Mouse (Mus musculus): ENCODE results near the gene Atxn7l2. TPM values are rescaled to one million over a fixed set of nuclear protein-coding genes. Genes with fewer than 3 reads are reported as not detected.

The Atxn7l2 gene
- polyA plus RNA-seq, 1 experiment, result 38.0 TPM

DNA sequence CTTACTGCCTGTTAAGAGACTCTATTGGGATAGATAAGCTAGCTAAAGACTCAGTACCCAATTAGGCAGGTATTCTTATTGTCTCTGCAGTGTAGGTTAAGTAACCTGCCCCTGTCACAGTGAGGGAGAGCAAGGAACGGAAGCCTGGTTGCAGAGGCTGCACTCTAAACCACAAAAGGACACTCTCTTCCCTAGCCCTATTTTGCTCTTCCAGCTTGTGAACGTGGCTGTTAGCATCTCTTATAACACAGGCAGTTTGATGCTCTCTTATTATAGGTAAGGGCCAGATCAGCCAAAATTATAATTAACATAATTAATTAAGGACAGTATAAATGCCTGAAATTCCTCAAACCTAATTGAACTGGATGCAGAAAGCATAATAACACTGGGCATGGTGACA, 30.2 kb downstream of the Atxn7l2 start:
- TF ChIP-seq CTCF (IDR thresholded peaks at IDR 0.05; ENCODE audit: borderline replicate concordance, control insufficient read depth, extremely low read depth, insufficient read depth, low read length, poor library complexity), result no peak
- no peak for TF ChIP-seq POLR2A (IDR thresholded peaks at IDR 0.05; ENCODE audit: control insufficient read depth, extremely low read depth, insufficient read depth, low read length, poor library complexity)
- Histone ChIP-seq H3K27me3 (ENCODE audit: control insufficient read depth, insufficient read depth, low read length) (no peaks in the 10 kb centered on the region), H3K4me3 (ENCODE audit: control insufficient read depth, insufficient read depth, low read length) (no peak overlapping the region), H3K4me1 (replicated peaks; ENCODE audit: control insufficient read depth, insufficient read depth, low read length) (no peaks in the 10 kb centered on the region), H3K36me3 (ENCODE audit: control insufficient read depth, insufficient read depth, low read length) (no peaks in the 10 kb centered on the region), H3K27ac (ENCODE audit: control insufficient read depth, insufficient read depth, low read length) (no peak overlapping the region)
- no peak for DNase-seq
- WGBS, result 36% methylated on average over 2 of the region's 2 CpGs

DNA sequence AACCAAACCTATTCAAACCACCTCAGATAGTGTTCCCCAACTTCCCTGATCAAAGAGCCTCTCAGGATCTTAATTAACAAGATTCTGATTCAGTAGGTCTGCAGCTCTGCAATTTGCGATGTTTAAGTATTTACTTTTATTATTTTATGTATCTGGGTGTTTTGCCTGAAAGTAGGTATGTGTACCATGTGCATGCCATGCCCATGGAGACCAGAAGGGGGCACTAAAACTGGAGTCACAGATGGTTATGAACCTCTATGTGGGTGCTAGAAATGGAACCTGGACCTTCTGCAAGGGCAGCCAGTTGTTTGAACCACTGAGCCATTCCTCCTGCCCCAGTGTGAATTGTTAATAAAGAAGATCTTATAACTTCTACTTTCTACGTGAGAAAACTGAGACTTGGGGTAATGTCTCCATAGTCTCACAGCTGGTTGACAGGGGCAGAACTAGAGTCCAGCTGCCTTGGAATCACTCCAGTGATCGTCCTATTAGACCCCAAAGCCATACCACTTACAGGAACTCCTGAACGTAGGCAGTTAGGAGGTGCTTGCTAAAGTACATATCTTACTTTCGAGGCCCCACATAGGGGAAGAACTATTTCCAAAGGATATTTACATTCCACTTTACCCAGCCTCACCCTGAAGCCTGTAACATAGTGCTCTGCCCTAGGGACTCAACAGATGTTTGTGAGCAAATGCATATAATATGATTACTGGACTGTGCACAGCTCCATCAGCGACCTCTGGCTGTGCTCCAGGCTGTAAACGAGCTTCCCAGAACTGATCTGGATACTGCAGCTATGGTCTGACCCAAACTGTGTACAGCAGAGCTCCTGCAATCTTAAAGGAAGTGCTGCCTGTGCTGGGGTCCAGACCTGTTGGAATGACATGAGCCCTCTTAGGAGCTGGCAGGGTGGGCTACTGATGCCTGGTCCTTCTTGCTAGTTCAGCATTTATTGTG, 31.7 kb downstream of the Atxn7l2 start:
- 93% methylated on average over 7 of the region's 7 CpGs for WGBS
- H3K27me3 ChIP-seq (ENCODE audit: control insufficient read depth, insufficient read depth, low read length), result no peaks in the 10 kb centered on the region
- no peaks in the 10 kb centered on the region for H3K36me3 ChIP-seq (ENCODE audit: control insufficient read depth, insufficient read depth, low read length)
- no peak overlapping the region for H3K27ac ChIP-seq (ENCODE audit: control insufficient read depth, insufficient read depth, low read length)
- no peak for DNase-seq
- TF ChIP-seq CTCF (IDR thresholded peaks at IDR 0.05; ENCODE audit: borderline replicate concordance, control insufficient read depth, extremely low read depth, insufficient read depth, low read length, poor library complexity) (no peak), POLR2A (IDR thresholded peaks at IDR 0.05; ENCODE audit: control insufficient read depth, extremely low read depth, insufficient read depth, low read length, poor library complexity) (no peak)
- no peaks in the 10 kb centered on the region for H3K4me1 ChIP-seq (replicated peaks; ENCODE audit: control insufficient read depth, insufficient read depth, low read length)
- H3K4me3 ChIP-seq (ENCODE audit: control insufficient read depth, insufficient read depth, low read length), result no peak overlapping the region

DNA sequence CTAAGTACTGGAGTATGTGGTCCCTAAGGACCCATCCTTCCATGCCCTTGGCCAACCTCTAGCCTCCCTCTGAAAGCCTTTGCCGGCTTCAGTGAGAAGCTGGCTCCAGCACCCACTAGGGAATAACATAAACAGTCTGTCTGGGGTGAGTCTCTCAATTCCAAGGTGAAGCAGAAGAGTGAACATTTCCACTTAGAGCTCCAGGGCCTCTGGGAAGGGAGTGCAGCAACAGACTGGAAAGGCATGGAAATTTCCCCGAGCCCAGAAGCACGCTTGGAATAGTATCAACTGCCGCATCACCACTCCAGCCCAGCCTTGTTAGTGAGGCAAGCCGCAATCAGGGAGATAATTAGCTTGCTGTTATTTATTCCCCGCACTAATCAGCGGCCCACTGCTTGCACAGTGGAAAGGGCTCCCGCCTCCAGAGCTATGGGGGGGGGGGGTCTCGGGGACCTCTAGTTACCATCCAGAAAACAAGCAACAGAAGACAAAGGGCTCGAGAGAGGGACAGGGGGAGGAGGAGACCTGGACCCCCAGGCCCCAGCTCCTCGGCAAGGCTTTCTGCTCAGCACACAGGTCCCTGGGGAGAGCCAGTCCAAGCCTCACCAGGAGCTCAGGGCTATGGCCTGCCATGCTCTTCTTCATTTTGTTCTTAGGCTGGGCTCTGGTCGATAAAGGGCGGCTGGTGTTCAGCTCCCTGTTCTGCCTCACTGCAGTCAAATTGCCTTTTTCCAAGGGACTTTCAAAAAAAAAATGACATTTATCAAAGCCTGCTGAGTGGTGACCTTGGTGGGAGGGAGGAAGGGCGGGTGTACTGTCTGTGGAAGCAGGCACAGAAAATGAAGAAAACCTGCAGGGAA, 35.8 kb downstream of the Atxn7l2 start:
- no peak for DNase-seq
- H3K27me3 ChIP-seq (ENCODE audit: control insufficient read depth, insufficient read depth, low read length), result no peaks in the 10 kb centered on the region
- WGBS, result 75% methylated on average over 14 of the region's 14 CpGs
- no peaks in the 10 kb centered on the region for H3K4me1 ChIP-seq (replicated peaks; ENCODE audit: control insufficient read depth, insufficient read depth, low read length)
- H3K4me3 ChIP-seq (ENCODE audit: control insufficient read depth, insufficient read depth, low read length), result no peak overlapping the region
- no peaks in the 10 kb centered on the region for H3K36me3 ChIP-seq (ENCODE audit: control insufficient read depth, insufficient read depth, low read length)
- no peak for TF ChIP-seq CTCF (IDR thresholded peaks at IDR 0.05; ENCODE audit: borderline replicate concordance, control insufficient read depth, extremely low read depth, insufficient read depth, low read length, poor library complexity)
- TF ChIP-seq POLR2A (IDR thresholded peaks at IDR 0.05; ENCODE audit: control insufficient read depth, extremely low read depth, insufficient read depth, low read length, poor library complexity), result no peak
- H3K27ac ChIP-seq (ENCODE audit: control insufficient read depth, insufficient read depth, low read length), result no peak overlapping the region

DNA sequence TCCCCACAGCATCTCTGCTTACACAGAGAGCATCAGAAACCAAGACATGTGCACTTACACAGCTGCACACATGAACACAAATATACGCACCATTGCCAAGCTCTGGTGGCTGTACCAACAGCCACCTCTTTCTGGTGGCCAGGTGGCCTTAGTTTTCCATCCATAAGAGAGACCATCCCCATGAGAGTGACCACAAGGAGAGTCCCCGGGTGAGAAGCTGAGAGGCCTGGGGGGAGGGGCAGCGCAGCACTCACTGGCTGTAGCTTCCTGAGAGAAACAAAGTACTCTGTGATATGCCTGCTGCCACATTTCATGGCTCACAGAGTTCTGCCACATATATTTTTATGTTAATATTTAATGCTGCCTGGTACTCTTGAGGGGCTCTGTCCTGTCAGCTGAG, 41.5 kb downstream of the Atxn7l2 start:
- no peak for TF ChIP-seq POLR2A (IDR thresholded peaks at IDR 0.05; ENCODE audit: control insufficient read depth, extremely low read depth, insufficient read depth, low read length, poor library complexity)
- no peak for TF ChIP-seq CTCF (IDR thresholded peaks at IDR 0.05; ENCODE audit: borderline replicate concordance, control insufficient read depth, extremely low read depth, insufficient read depth, low read length, poor library complexity)
- H3K4me1 ChIP-seq (replicated peaks; ENCODE audit: control insufficient read depth, insufficient read depth, low read length), result 0 out of 2 replicates have a peak, but pooled peaks cover 5% of the 10 kb centered on the region
- no peak overlapping the region for H3K27ac ChIP-seq (ENCODE audit: control insufficient read depth, insufficient read depth, low read length)
- DNase-seq, result no peak
- no peak overlapping the region for H3K4me3 ChIP-seq (ENCODE audit: control insufficient read depth, insufficient read depth, low read length)
- H3K27me3 ChIP-seq (ENCODE audit: control insufficient read depth, insufficient read depth, low read length), result no peaks in the 10 kb centered on the region
- 70% methylated on average over 3 of the region's 3 CpGs for WGBS
- H3K36me3 ChIP-seq (ENCODE audit: control insufficient read depth, insufficient read depth, low read length), result no peaks in the 10 kb centered on the region

DNA sequence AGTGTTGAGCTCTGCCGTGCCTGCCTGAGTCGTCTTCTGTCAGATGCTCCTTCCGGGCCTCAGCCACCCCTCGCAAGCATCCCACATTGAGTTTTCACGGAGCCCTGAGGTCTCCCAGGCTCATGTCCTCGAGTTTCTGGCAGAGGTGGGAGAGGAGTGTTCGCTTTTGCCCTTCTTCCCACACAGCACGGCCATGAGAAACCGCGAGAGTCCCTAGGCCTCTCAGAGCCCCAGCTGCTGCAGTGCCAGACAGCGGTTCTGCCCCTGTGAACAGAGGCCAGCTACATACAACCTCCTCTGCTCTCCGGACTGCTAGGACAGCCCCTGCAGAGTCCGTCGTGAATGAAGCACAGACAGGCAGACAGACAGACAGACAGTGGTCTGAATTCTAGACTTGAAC, 43.2 kb downstream of the Atxn7l2 start:
- 79% methylated on average over 14 of the region's 14 CpGs for WGBS
- H3K27me3 ChIP-seq (ENCODE audit: control insufficient read depth, insufficient read depth, low read length), result no peaks in the 10 kb centered on the region
- H3K27ac ChIP-seq (ENCODE audit: control insufficient read depth, insufficient read depth, low read length), result no peak overlapping the region

More for the DNA sequence above, 43.2 kb downstream of the Atxn7l2 start:
- TF ChIP-seq POLR2A (IDR thresholded peaks at IDR 0.05; ENCODE audit: control insufficient read depth, extremely low read depth, insufficient read depth, low read length, poor library complexity) (no peak), CTCF (IDR thresholded peaks at IDR 0.05; ENCODE audit: borderline replicate concordance, control insufficient read depth, extremely low read depth, insufficient read depth, low read length, poor library complexity) (no peak)
- Histone ChIP-seq H3K4me1 (replicated peaks; ENCODE audit: control insufficient read depth, insufficient read depth, low read length) (0 out of 2 replicates have a peak, but pooled peaks cover 5% of the 10 kb centered on the region), H3K36me3 (ENCODE audit: control insufficient read depth, insufficient read depth, low read length) (no peaks in the 10 kb centered on the region), H3K4me3 (ENCODE audit: control insufficient read depth, insufficient read depth, low read length) (no peak overlapping the region)
- DNase-seq, result no peak

All from thymus, adult 2 months (tissue).